Mouse (Mus musculus): Measurements from ENCODE around the gene Ndufs3. TPM values are rescaled to one million over a fixed set of nuclear protein-coding genes. Genes with fewer than 3 reads are reported as not detected.

The Ndufs3 gene
- total RNA-seq (2014; rRNA removed) (156 and 190 TPM in 2 replicates), polyA plus RNA-seq (2015; fragmentation: Nextera tagmentation; extraction: Ambion mirVana) (248 and 283 TPM in 2 replicates)

GRCm38 (mm10) chr2:90904076-90904855 is at the start of gene Ndufs3, which contains the start of gene Kbtbd4:
Gene Ndufs3 (minus strand): TSS chr2:90904827.
Gene Kbtbd4 (plus strand): TSS chr2:90904740.
- TF ChIP-seq CTCF (IDR thresholded peaks at IDR 0.05; ENCODE audit: low read depth): no peak
- peak; percentile 95 for DNase-seq
- no peaks in the 10 kb centered on the region for H3K9me3 ChIP-seq (ENCODE audit: low read length)
- peak; percentile 97 for ATAC-seq
- H3K4me2 ChIP-seq (ENCODE audit: low read depth): peak within 1 kb of the TSS; percentile 73
- WGBS: 3% methylated on average over 43 of the region's 43 CpGs
- H3K9ac ChIP-seq: peak within 1 kb of the TSS; percentile 93
- H3K36me3 ChIP-seq (ENCODE audit: insufficient read depth): peaks cover 36% of the 10 kb centered on the region
- H3K27ac ChIP-seq (ENCODE audit: low read depth, low read length): peak within 1 kb of the TSS; percentile 96
- H3K4me3 ChIP-seq (ENCODE audit: low read depth, low read length): peak within 1 kb of the TSS; percentile 83
- peaks cover 8% of the 10 kb centered on the region for H3K4me1 ChIP-seq (ENCODE audit: insufficient read depth)
- no peaks in the 10 kb centered on the region for H3K27me3 ChIP-seq (ENCODE audit: insufficient read depth, low read length)

- no peaks in the 10 kb centered on the region for H3K36me3 ChIP-seq (ENCODE audit: insufficient read depth)
- DNase-seq (no peak), ATAC-seq (no peak)
- 28% methylated on average over 3 of the region's 3 CpGs for WGBS
- H3K4me1 ChIP-seq (ENCODE audit: insufficient read depth): 0 out of 2 replicates have a peak, but pooled peaks cover 3% of the 10 kb centered on the region
- no peak overlapping the region for H3K9ac ChIP-seq
- H3K27ac ChIP-seq (ENCODE audit: low read depth, low read length): no peak overlapping the region
- H3K9me3 ChIP-seq (ENCODE audit: low read length): no peaks in the 10 kb centered on the region
- H3K4me2 ChIP-seq (ENCODE audit: low read depth): no peak overlapping the region
- no peak overlapping the region for H3K4me3 ChIP-seq (ENCODE audit: low read depth, low read length)
- no peaks in the 10 kb centered on the region for H3K27me3 ChIP-seq (ENCODE audit: insufficient read depth, low read length)
- no peak for TF ChIP-seq CTCF (IDR thresholded peaks at IDR 0.05; ENCODE audit: low read depth)
These were observed 48.8 kb upstream of the Ndufs3 start for GRCm38 (mm10) chr2:90953461-90953860.

GRCm38 (mm10) chr2:90950582-90951194 is 46.1 kb upstream of the Ndufs3 start:
- Histone ChIP-seq H3K27ac (ENCODE audit: low read depth, low read length) (no peak overlapping the region), H3K9me3 (ENCODE audit: low read length) (no peaks in the 10 kb centered on the region), H3K36me3 (ENCODE audit: insufficient read depth) (no peaks in the 10 kb centered on the region), H3K27me3 (ENCODE audit: insufficient read depth, low read length) (no peaks in the 10 kb centered on the region), H3K4me1 (ENCODE audit: insufficient read depth) (0 out of 2 replicates have a peak, but pooled peaks cover 2% of the 10 kb centered on the region), H3K4me2 (ENCODE audit: low read depth) (no peak overlapping the region), H3K9ac (no peak overlapping the region), H3K4me3 (ENCODE audit: low read depth, low read length) (no peak overlapping the region)
- ATAC-seq: no peak
- no peak for DNase-seq
- TF ChIP-seq CTCF (IDR thresholded peaks at IDR 0.05; ENCODE audit: low read depth): no peak

GRCm38 (mm10) chr2:90950149-90950548 is 45.5 kb upstream of the Ndufs3 start:
- H3K27me3 ChIP-seq (ENCODE audit: insufficient read depth, low read length): no peaks in the 10 kb centered on the region
- WGBS: 85% methylated on average over 5 of the region's 5 CpGs
- no peak for ATAC-seq

GRCm38 (mm10) chr2:90941744-90942143 is 37.1 kb upstream of the Ndufs3 start:
- H3K4me2 ChIP-seq (ENCODE audit: low read depth): peak overlapping the region; percentile 68
- H3K4me1 ChIP-seq (ENCODE audit: insufficient read depth): peaks cover 12% of the 10 kb centered on the region
- no peak for DNase-seq
- ATAC-seq: no peak
- H3K27me3 ChIP-seq (ENCODE audit: insufficient read depth, low read length): no peaks in the 10 kb centered on the region
- H3K9me3 ChIP-seq (ENCODE audit: low read length): no peaks in the 10 kb centered on the region
- no peak for TF ChIP-seq CTCF (IDR thresholded peaks at IDR 0.05; ENCODE audit: low read depth)
- peak overlapping the region; percentile 90; the same call in 1 of the 2 replicates for H3K9ac ChIP-seq
- WGBS: 34% methylated on average over 2 of the region's 2 CpGs
- H3K4me3 ChIP-seq (ENCODE audit: low read depth, low read length): peak overlapping the region; percentile 98
- no peaks in the 10 kb centered on the region for H3K36me3 ChIP-seq (ENCODE audit: insufficient read depth)
- H3K27ac ChIP-seq (ENCODE audit: low read depth, low read length): no peak overlapping the region

More at GRCm38 (mm10) chr2:90950149-90950548, 45.5 kb upstream of the Ndufs3 start:
- Histone ChIP-seq H3K4me2 (ENCODE audit: low read depth) (no peak overlapping the region), H3K27ac (ENCODE audit: low read depth, low read length) (no peak overlapping the region), H3K9ac (no peak overlapping the region), H3K4me1 (ENCODE audit: insufficient read depth) (no peaks in the 10 kb centered on the region), H3K36me3 (ENCODE audit: insufficient read depth) (no peaks in the 10 kb centered on the region), H3K4me3 (ENCODE audit: low read depth, low read length) (no peak overlapping the region), H3K9me3 (ENCODE audit: low read length) (no peaks in the 10 kb centered on the region)
- no peak for DNase-seq
- TF ChIP-seq CTCF (IDR thresholded peaks at IDR 0.05; ENCODE audit: low read depth): no peak

GRCm38 (mm10) chr2:90940233-90941229 is 35.9 kb upstream of the Ndufs3 start, which contains the start of gene Celf1:
Gene Celf1 (plus strand): TSS chr2:90940382.
- ATAC-seq (peak; percentile 98), DNase-seq (peak; percentile 95)
- H3K27ac ChIP-seq (ENCODE audit: low read depth, low read length): peak within 1 kb of the TSS; percentile 94
- WGBS: 1% methylated on average over 90 of the region's 113 CpGs
- peak within 1 kb of the TSS; percentile 98 for H3K4me3 ChIP-seq (ENCODE audit: low read depth, low read length)
- peak within 1 kb of the TSS; percentile 90 for H3K9ac ChIP-seq
- no peaks in the 10 kb centered on the region for H3K9me3 ChIP-seq (ENCODE audit: low read length)
- peak; percentile 58 for TF ChIP-seq CTCF (IDR thresholded peaks at IDR 0.05; ENCODE audit: low read depth)
- H3K4me2 ChIP-seq (ENCODE audit: low read depth): peak within 1 kb of the TSS; percentile 68
- H3K4me1 ChIP-seq (ENCODE audit: insufficient read depth): peaks cover 12% of the 10 kb centered on the region
- H3K27me3 ChIP-seq (ENCODE audit: insufficient read depth, low read length): no peaks in the 10 kb centered on the region
- H3K36me3 ChIP-seq (ENCODE audit: insufficient read depth): no peaks in the 10 kb centered on the region
